Mouse (Mus musculus) lung, embryonic 14.5 days (tissue): ENCODE measurements around the gene Tor2a. TPM values are rescaled to one million over a fixed set of nuclear protein-coding genes. Genes with fewer than 3 reads are reported as not detected.
A peak's percentile ranks its signal among the peaks of the same experiment; 100 is the strongest.

Source experiments
- ATAC-seq: fragments of 200-750 bp; cut with Nextera tagmentation; 2 replicates; pipeline ENCODE4 v1.8.0; 2017; ENCODE audit warnings: mild to moderate bottlenecking, moderate TSS enrichment, moderate library complexity; ENCODE audit not compliant: insufficient read depth
- DNase-seq: peaks from one replicate; pipeline ENCODE4 v3.0.0-alpha.2; 2015
- H3K27ac ChIP-seq: fragments of 300-500 bp; sonication (generic); 2 replicates; pipeline ENCODE4 v1.5.1; 2014; ENCODE audit warnings: low read depth, mild to moderate bottlenecking, moderate library complexity
- H3K27me3 ChIP-seq: fragments of 300-500 bp; sonication (generic); 2 replicates; pipeline ENCODE4 v1.6.1; 2014; ENCODE audit warnings: low read length, control low read depth; ENCODE audit not compliant: insufficient read depth
- H3K36me3 ChIP-seq: fragments of 300-500 bp; sonication (generic); 2 replicates; pipeline ENCODE4 v1.6.1; 2014; ENCODE audit warnings: control low read depth; ENCODE audit not compliant: insufficient read depth
- H3K4me1 ChIP-seq: fragments of 300-500 bp; sonication (generic); 2 replicates; pipeline ENCODE4 v1.6.1; 2014; ENCODE audit warnings: antibody characterized with exemption, control low read depth; ENCODE audit not compliant: insufficient read depth
- H3K4me2 ChIP-seq: fragments of 300-500 bp; sonication (generic); 2 replicates; pipeline ENCODE4 v1.6.1; 2014; ENCODE audit warnings: mild to moderate bottlenecking
- H3K4me3 ChIP-seq: fragments of 300-500 bp; sonication (generic); 2 replicates; pipeline ENCODE4 v1.5.1; 2014; ENCODE audit warnings: low read depth, low read length
- H3K9ac ChIP-seq: fragments of 300-500 bp; sonication (generic); 2 replicates; pipeline ENCODE4 v1.6.1; 2014
- H3K9me3 ChIP-seq: fragments of 300-500 bp; sonication (generic); 2 replicates; pipeline ENCODE4 v1.6.1; 2016; ENCODE audit warnings: low read depth, low read length, control low read depth
- CTCF ChIP-seq: IDR thresholded peaks from 2 replicates; pipeline ENCODE4 v1.5.1; 2016; ENCODE audit warnings: antibody characterized with exemption, low read depth
- WGBS: fragments of 180-500 bp; shearing (Covaris S2); extraction: QIAGEN DNeasy Blood & Tissue Kit; methylation state at CpG from one replicate; pipeline ENCODE4 v1.1.7; 2014; 5-methylcytosine and 5-hydroxymethylcytosine counted together
- polyA plus RNA-seq: library from polyadenylated mRNA; unstranded; fragments of >200 nt; fragmentation: Nextera tagmentation; extraction: Ambion mirVana; gene quantifications from 2 replicates; pipeline ENCODE4 v1.2.1, GENCODE M21; 2014

Gene Tor2a
- polyA plus RNA-seq, 1 experiment from 2014 or later, result 71.0 TPM

DNA sequence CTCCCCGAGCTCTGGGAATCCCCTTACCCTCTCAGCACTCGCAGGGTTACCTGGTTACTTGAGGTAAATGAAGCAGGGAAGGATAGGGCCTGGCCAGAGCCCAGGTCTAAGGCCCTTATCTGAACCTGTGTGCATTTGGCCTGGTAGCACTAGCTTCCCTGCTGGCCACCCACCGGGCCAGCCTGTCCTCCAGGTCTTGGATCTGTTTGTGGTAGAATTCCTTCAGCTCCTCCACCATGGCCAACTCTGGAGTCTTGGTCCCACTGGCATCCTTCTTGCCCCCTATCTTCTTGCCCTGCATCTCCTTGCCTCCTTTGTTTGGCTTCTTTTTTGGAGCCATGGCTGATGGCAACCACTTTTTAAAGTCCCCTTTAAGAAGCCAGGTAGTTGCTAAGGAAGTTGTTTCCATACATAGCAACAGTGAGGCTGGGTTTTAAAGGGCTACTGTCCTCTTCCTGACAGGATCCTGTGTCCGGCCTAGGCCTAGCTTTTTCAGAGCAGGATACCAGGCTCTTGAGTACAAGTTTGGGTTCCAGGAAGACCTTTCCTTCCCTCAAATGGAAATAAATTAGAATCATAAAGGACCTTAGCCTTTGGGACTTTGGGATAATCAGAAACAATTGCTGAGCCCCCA is 27.1 kb downstream of the Tor2a start, which contains the start of gene Cfap157:
Cfap157 (minus strand) TSS at position 381 of the 634 bp plus-strand sequence.
- Histone ChIP-seq H3K4me2 (no peak within 1 kb of the TSS), H3K27ac (no peak within 1 kb of the TSS), H3K4me1 (no peaks in the 10 kb centered on the region; the same call in 1 of the 2 replicates), H3K9ac (no peak within 1 kb of the TSS), H3K27me3 (no peaks in the 10 kb centered on the region), H3K36me3 (no peaks in the 10 kb centered on the region), H3K9me3 (no peaks in the 10 kb centered on the region), H3K4me3 (no peak within 1 kb of the TSS)
- TF ChIP-seq CTCF, result no peak
- DNase-seq, result peak; percentile 46
- no peak for ATAC-seq
- WGBS, result 42% methylated on average over 4 of the region's 4 CpGs

DNA sequence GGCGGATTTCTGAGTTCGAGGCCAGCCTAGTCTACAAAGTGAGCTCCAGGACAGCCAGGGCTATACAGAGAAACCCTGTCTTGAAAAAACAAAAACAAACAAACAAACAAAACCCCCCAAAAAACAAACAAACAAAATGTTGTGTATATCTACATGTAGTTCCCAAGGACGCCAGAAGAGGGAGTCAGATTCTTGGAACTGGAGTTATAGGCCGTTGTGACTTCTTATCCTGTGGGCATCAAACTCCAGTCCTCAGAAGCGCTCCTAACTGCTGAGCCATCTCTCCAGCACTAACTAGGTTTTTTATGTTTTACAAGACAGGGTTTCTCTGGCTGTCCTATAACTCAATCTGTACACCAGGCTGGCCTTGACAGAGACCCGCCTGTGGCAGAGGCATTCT is 30.1 kb downstream of the Tor2a start:
- TF ChIP-seq CTCF, result peak; percentile 63
- Histone ChIP-seq H3K9me3 (no peaks in the 10 kb centered on the region), H3K27me3 (no peaks in the 10 kb centered on the region), H3K4me1 (no peaks in the 10 kb centered on the region; the same call in 1 of the 2 replicates), H3K9ac (no peak overlapping the region), H3K36me3 (no peaks in the 10 kb centered on the region), H3K4me2 (no peak overlapping the region), H3K27ac (no peak overlapping the region), H3K4me3 (no peak overlapping the region)
- ATAC-seq (no peak), DNase-seq (peak; percentile 64)
- 64% methylated on average over 6 of the region's 6 CpGs for WGBS

DNA sequence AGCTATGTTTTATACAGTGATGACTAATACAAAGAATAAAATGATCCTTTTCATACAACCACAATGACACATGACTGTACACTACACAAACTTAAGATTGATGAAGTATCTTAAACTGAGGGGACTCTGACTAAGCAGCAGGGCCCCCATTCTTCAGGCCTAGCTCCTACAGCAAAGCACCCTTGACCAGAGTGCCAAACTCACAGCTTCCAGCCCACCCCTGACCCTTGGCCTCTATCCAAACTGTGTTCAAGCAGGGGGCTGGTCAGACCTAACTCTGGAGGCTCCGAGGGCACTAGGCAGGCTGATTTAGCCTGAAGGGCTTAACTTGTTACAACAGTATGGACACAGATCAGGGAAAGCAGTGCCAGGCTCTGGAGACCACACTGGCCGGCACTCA is 31.5 kb downstream of the Tor2a start:
- no peak for TF ChIP-seq CTCF
- DNase-seq (peak; percentile 24), ATAC-seq (no peak)
- no peaks in the 10 kb centered on the region for H3K27me3 ChIP-seq
- H3K36me3 ChIP-seq, result no peaks in the 10 kb centered on the region
- WGBS, result 50% methylated on average over 2 of the region's 2 CpGs
- no peak overlapping the region for H3K27ac ChIP-seq
- no peak overlapping the region for H3K9ac ChIP-seq
- H3K4me2 ChIP-seq, result no peak overlapping the region
- no peaks in the 10 kb centered on the region for H3K9me3 ChIP-seq
- H3K4me3 ChIP-seq, result no peak overlapping the region
- H3K4me1 ChIP-seq, result no peaks in the 10 kb centered on the region; the same call in 1 of the 2 replicates

DNA sequence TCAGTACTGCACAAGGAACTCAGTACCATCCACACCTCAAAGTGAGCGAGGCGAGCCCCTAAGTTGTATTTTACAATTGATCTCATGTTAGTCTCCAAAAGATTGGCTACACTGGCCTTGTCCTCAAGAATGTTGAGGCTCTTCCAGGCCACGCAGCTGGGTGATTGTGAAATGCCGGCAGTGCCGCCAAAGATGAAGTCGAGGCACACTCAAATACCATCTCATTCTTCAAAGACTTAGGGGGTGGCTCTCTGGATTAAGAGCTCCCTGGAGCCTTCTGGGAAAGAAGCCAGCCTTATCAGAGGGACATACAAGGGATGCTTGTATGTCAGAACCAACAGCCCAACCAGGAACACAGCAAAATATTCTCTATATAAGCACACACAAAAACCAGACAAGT is 34.3 kb downstream of the Tor2a start:
- Histone ChIP-seq H3K9me3 (no peaks in the 10 kb centered on the region), H3K4me2 (no peak overlapping the region), H3K27me3 (no peaks in the 10 kb centered on the region), H3K4me1 (no peaks in the 10 kb centered on the region), H3K4me3 (no peak overlapping the region), H3K36me3 (peaks cover 21% of the 10 kb centered on the region; the same call in 1 of the 2 replicates), H3K27ac (no peak overlapping the region), H3K9ac (no peak overlapping the region)
- no peak for ATAC-seq
- WGBS, result 50% methylated on average over 6 of the region's 6 CpGs
- no peak for TF ChIP-seq CTCF
- DNase-seq, result peak; percentile 81

DNA sequence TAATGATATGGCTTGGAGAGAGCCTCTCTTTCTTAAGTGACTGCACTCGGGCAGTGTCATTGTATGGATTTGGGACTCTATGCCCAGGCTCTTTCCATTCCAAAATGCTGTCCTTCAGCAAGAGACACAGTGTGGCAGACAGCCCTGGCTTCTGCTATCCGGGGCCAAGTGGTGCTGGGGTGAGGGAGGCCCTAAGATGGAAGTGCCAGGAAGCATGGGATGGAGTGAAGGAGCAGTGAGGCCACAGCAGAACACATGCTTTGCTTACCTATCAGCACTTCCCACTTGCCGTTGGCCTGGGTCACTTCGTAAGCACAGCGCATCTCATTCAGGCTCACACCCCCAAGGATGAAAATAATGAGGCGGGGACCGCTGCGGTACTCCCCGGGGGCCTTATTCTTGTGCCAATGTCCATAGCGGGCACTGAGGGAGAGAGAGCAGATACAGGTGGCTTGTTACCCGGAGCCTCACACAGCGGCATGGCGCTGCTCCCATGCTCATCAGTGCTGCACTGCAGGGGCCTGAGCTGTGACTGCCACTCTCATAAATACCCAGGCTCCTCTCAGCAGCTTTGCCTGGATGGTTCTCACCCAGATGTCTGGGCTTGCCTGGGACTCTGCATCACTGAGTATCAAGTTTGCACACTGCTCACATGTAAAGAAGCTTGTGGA is 38.8 kb downstream of the Tor2a start:
- 86% methylated on average over 13 of the region's 13 CpGs for WGBS
- no peaks in the 10 kb centered on the region for H3K9me3 ChIP-seq
- no peak for DNase-seq
- no peaks in the 10 kb centered on the region for H3K27me3 ChIP-seq
- no peaks in the 10 kb centered on the region for H3K4me1 ChIP-seq
- no peak for ATAC-seq
- H3K4me3 ChIP-seq, result no peak overlapping the region
- peaks cover 36% of the 10 kb centered on the region for H3K36me3 ChIP-seq
- H3K4me2 ChIP-seq, result no peak overlapping the region
- H3K27ac ChIP-seq, result no peak overlapping the region
- no peak overlapping the region for H3K9ac ChIP-seq
- TF ChIP-seq CTCF, result no peak

DNA sequence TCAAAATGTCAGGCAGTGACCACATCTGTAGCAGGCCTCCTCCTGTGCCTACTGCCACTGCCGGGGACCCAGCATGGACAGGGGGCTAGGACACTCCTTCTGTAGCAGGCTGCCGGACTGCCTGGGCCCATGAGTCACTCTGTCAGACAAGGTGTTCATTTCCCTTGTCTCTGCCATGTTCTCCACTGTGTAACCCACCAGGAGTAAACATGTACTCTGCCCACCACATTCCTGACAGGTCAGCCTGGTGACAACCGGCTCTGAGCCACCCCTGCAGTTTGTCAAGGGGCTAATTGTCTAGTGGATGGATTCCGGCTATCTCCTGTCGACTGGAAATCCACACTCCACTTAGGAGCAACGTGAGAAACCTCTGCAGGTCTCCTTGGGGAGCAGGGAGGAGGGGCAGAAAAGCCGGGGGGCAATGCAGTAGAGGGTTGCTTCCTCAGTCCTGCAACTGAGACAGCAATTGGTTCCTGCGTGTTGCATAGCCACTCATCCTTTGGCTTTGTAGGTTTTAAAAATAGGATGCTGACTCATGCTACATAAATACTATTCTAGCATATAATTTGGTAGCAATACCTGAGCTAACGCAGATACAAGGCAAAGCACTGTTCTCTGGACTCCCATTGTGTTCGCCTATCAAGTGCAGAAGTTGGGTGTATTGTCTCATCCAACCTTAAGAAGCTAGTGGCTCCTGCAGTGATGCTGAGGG is 41.4 kb downstream of the Tor2a start:
- H3K9me3 ChIP-seq, result no peaks in the 10 kb centered on the region
- no peaks in the 10 kb centered on the region for H3K4me1 ChIP-seq
- no peak overlapping the region for H3K4me2 ChIP-seq
- peaks cover 48% of the 10 kb centered on the region for H3K36me3 ChIP-seq
- H3K4me3 ChIP-seq, result no peak overlapping the region
- DNase-seq (no peak), ATAC-seq (no peak)
- H3K27me3 ChIP-seq, result no peaks in the 10 kb centered on the region
- no peak overlapping the region for H3K9ac ChIP-seq
- no peak overlapping the region for H3K27ac ChIP-seq
- TF ChIP-seq CTCF, result no peak
- WGBS, result 48% methylated on average over 10 of the region's 10 CpGs
